Mouse (Mus musculus): ENCODE measurements around the gene Olfr339. TPM values are rescaled to one million over a fixed set of nuclear protein-coding genes. Genes with fewer than 3 reads are reported as not detected.

Gene Olfr339
- polyA plus RNA-seq (2012; rRNA removed), result not detected in 2 replicates

DNA sequence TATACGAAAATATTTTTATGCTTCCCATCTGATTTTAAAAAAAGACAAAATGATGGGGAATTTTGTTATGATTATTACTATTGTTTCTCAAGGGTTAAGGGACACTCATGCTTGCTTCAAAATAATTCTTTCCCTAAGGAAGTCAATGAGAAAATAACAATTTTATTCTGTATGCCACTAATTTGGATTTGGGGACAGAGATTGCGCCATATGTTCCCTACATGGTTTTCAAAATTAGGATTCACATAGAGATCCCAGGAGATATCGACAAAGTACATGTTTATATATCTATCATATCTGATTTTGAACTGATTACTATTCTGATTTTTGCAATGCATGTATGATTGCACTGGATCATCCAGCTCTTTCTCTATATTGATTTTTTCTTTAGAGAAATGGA lies at the start of gene Olfr339:
Gene Olfr339, plus strand, starts transcription at position 301 of the 400 bp plus-strand sequence.

DNA sequence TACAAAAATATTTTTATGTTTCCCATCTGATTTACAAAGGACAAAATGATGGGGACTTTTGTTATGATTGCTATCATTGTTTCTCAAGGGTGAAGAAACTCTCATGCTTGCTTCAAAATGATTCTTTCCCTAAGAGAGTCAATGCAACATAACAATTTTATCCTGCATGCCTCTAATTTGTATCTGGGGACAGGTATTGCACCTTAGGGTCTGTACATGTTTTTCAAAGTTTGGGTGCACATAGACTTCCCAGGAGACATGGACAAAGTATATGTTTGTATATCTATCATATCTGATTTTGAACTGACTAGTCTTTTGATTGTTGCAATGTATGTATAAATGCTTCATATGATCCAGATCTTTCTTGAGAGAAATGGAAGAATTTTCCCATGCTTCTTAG lies 45.5 kb upstream of the Olfr339 start, which contains the start of gene Olfr338:
Gene Olfr338, plus strand, starts transcription at position 301 of the 400 bp plus-strand sequence.

DNA sequence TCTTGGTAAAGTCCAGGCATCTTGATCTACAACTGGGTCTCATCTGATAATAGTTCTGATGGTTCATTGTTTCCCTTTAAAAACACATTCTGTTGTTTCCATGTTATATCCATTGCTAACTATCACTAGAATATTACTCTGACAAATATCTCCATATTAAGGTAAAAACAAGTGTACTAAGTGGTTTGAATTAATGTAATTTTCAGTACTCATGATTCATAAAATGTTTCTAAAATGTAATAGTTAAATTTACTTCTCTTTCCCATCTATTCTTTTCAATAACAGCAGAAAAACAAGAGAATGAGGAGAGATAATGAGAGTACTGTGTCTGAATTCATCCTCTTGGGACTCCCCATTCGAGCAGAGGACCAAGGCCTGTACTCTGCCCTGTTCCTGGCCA lies 33.5 kb downstream of the Olfr339 start, which contains the start of gene Olfr340:
Gene Olfr340, plus strand, starts transcription at position 301 of the 400 bp plus-strand sequence.

Other genes with a start within 250 kb of the Olfr339 start
- gene Ptgs1, start 188.5 kb upstream of the Olfr339 start, polyA plus RNA-seq (2012; rRNA removed), result 4.7 and 5.6 TPM in 2 replicates
- gene Olfr338, start 45.4 kb upstream of the Olfr339 start, polyA plus RNA-seq (2012; rRNA removed), result not detected in 2 replicates
- gene Olfr340, start 33.6 kb downstream of the Olfr339 start, polyA plus RNA-seq (2012; rRNA removed), result not detected in 2 replicates
- gene Olfr341, start 63.5 kb downstream of the Olfr339 start, polyA plus RNA-seq (2012; rRNA removed), result not detected in 2 replicates
- gene Olfr342, start 106.1 kb downstream of the Olfr339 start, polyA plus RNA-seq (2012; rRNA removed), result not detected in 2 replicates
- not detected in 2 replicates for gene Olfr344, start 147.7 kb downstream of the Olfr339 start, polyA plus RNA-seq (2012; rRNA removed)
- gene Olfr345, start 221.1 kb downstream of the Olfr339 start, polyA plus RNA-seq (2012; rRNA removed), result not detected in 2 replicates